Mouse (Mus musculus): ENCODE data around the gene Zfp655. TPM values are rescaled to one million over a fixed set of nuclear protein-coding genes. Genes with fewer than 3 reads are reported as not detected.

Zfp655 gene
- total and polyA plus RNA-seq, 2 experiments from 2014 or later: 25.7 to 36.2 TPM

DNA sequence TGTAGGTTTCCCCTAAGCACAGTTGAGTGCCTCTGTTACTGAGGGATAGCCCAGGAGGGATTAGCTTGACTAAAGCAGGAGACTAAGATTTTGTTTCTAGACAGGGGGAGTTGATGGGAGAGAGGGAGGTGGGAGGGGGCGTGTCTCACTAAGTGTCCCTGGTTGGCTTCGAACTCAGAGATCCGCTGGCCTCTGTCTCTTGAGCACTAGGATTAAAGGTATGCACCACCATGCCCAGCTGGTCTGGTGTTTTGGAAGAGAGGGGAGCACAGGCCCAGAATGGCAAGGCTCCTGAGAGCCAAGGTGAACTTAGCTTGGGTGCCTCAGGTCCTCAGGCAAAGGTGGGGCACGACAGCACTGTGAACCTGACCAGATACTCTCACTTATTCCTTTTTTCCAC, 20.2 kb upstream of the Zfp655 start:
- no peak for ATAC-seq
- Histone ChIP-seq H3K27me3 (ENCODE audit: insufficient read depth, low read length) (no peaks in the 10 kb centered on the region), H3K9ac (no peak overlapping the region), H3K4me2 (ENCODE audit: low read depth) (no peak overlapping the region), H3K4me3 (ENCODE audit: low read depth, low read length) (no peak overlapping the region), H3K9me3 (ENCODE audit: low read length) (no peaks in the 10 kb centered on the region), H3K36me3 (ENCODE audit: insufficient read depth) (peaks cover 35% of the 10 kb centered on the region), H3K27ac (ENCODE audit: low read depth, low read length) (no peak overlapping the region), H3K4me1 (ENCODE audit: insufficient read depth) (no peaks in the 10 kb centered on the region)
- no peak for TF ChIP-seq CTCF (IDR thresholded peaks at IDR 0.05; ENCODE audit: low read depth)
- WGBS: 98% methylated on average over 4 of the region's 4 CpGs
- DNase-seq: no peak

DNA sequence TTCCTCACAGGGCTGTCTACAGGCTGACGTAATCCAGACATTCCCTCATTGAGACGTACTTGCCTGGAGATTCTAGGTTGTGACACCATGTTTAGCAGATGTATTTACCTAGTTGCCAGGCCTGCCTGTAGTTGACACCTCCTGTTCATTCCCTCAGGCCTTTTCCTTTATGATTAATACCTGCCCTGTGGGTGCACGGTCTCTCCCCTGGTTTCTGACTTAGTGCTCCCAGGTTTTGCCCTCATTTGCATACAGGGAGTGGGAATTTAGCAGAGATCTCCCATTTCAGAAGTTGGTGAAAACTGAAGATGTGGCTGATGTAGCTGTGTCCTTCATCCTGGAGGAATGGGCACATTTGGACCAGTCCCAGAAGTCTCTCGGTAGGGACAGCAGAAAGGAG, 19.3 kb upstream of the Zfp655 start:
- no peak for TF ChIP-seq CTCF (IDR thresholded peaks at IDR 0.05; ENCODE audit: low read depth)
- Histone ChIP-seq H3K9ac (no peak overlapping the region), H3K27me3 (ENCODE audit: insufficient read depth, low read length) (no peaks in the 10 kb centered on the region), H3K27ac (ENCODE audit: low read depth, low read length) (no peak overlapping the region), H3K4me1 (ENCODE audit: insufficient read depth) (no peaks in the 10 kb centered on the region), H3K4me3 (ENCODE audit: low read depth, low read length) (no peak overlapping the region), H3K4me2 (ENCODE audit: low read depth) (no peak overlapping the region), H3K36me3 (ENCODE audit: insufficient read depth) (peaks cover 35% of the 10 kb centered on the region), H3K9me3 (ENCODE audit: low read length) (no peaks in the 10 kb centered on the region)
- ATAC-seq: no peak
- no peak for DNase-seq
- 94% methylated on average over 4 of the region's 4 CpGs for WGBS

DNA sequence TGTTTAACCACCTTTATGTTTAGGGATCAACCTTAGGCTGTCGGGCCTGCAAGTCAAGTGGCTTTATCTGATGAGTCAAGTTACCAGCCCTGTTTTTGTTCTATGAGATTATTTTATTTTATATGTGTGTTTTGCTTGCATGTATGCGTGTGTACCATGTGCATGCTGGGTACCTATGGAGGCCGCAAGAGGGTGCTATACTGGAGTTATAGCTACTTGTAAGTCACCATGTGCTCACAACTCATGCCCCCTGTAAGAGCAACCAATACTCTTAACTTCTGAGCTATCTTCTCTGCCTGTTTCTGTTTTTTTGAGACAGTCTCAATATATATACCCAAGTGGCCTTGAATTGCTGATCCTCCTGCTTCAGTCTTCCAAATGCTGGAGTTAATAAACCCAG, 18.0 kb upstream of the Zfp655 start:
- ATAC-seq: no peak
- H3K27ac ChIP-seq (ENCODE audit: low read depth, low read length): no peak overlapping the region
- no peaks in the 10 kb centered on the region for H3K4me1 ChIP-seq (ENCODE audit: insufficient read depth)
- H3K27me3 ChIP-seq (ENCODE audit: insufficient read depth, low read length): no peaks in the 10 kb centered on the region
- H3K4me3 ChIP-seq (ENCODE audit: low read depth, low read length): no peak overlapping the region
- DNase-seq: no peak
- H3K9me3 ChIP-seq (ENCODE audit: low read length): no peaks in the 10 kb centered on the region
- H3K4me2 ChIP-seq (ENCODE audit: low read depth): no peak overlapping the region
- H3K36me3 ChIP-seq (ENCODE audit: insufficient read depth): peaks cover 43% of the 10 kb centered on the region
- no peak for TF ChIP-seq CTCF (IDR thresholded peaks at IDR 0.05; ENCODE audit: low read depth)
- 96% methylated on average over 3 of the region's 3 CpGs for WGBS
- no peak overlapping the region for H3K9ac ChIP-seq

DNA sequence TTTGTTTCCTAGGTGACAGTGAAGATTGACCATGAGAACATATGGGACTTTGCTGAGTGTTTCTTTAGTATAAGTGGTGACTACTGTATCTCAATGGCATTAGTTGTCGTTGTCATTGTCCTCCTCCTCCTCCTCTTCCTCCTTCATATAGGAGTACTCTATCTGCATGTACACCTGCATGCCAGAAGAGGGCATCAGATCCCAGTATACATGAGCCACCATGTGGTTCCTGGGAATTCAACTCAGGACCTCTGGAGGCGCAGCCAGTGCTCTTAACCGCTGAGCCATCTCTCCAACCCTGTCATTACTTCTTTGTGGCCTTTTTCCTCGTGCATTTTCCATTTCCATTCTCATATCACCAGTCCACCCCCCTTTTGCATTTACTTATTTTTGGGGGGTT, 16.8 kb upstream of the Zfp655 start:
- WGBS: 69% methylated on average over 4 of the region's 4 CpGs
- DNase-seq: no peak
- no peak overlapping the region for H3K9ac ChIP-seq

DNA sequence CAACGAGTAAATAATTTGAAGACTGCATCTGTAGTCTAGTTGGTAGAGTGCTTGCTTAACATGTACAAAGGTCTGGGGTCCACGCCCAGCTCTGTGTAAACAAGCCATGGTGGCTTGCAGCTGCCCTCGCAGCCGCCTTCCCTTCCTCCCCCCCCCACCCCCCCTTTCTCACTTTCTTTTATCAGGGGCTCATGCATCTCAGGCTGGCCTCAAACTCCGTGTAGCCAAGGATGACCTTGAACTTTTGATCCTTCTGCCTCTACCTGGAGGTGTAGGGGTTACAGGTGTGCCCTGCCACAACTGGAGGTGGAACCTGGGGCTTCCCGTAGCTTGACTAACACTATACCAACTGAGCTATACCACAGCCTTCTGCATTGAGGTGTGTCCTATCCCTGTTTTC, 13.8 kb upstream of the Zfp655 start:
- Histone ChIP-seq H3K9ac (no peak overlapping the region), H3K27me3 (ENCODE audit: insufficient read depth, low read length) (no peaks in the 10 kb centered on the region), H3K4me3 (ENCODE audit: low read depth, low read length) (no peak overlapping the region), H3K36me3 (ENCODE audit: insufficient read depth) (peaks cover 54% of the 10 kb centered on the region), H3K4me1 (ENCODE audit: insufficient read depth) (no peaks in the 10 kb centered on the region), H3K4me2 (ENCODE audit: low read depth) (no peak overlapping the region), H3K27ac (ENCODE audit: low read depth, low read length) (no peak overlapping the region), H3K9me3 (ENCODE audit: low read length) (no peaks in the 10 kb centered on the region)
- DNase-seq (no peak), ATAC-seq (no peak)
- TF ChIP-seq CTCF (IDR thresholded peaks at IDR 0.05; ENCODE audit: low read depth): no peak
- WGBS: 88% methylated on average over 6 of the region's 6 CpGs

More for the DNA sequence above, 16.8 kb upstream of the Zfp655 start:
- no peak overlapping the region for H3K4me3 ChIP-seq (ENCODE audit: low read depth, low read length)
- TF ChIP-seq CTCF (IDR thresholded peaks at IDR 0.05; ENCODE audit: low read depth): peak; percentile 33
- H3K4me2 ChIP-seq (ENCODE audit: low read depth): no peak overlapping the region
- no peak overlapping the region for H3K27ac ChIP-seq (ENCODE audit: low read depth, low read length)
- peaks cover 53% of the 10 kb centered on the region for H3K36me3 ChIP-seq (ENCODE audit: insufficient read depth)
- ATAC-seq: no peak
- H3K27me3 ChIP-seq (ENCODE audit: insufficient read depth, low read length): no peaks in the 10 kb centered on the region
- no peaks in the 10 kb centered on the region for H3K9me3 ChIP-seq (ENCODE audit: low read length)
- no peaks in the 10 kb centered on the region for H3K4me1 ChIP-seq (ENCODE audit: insufficient read depth)

DNA sequence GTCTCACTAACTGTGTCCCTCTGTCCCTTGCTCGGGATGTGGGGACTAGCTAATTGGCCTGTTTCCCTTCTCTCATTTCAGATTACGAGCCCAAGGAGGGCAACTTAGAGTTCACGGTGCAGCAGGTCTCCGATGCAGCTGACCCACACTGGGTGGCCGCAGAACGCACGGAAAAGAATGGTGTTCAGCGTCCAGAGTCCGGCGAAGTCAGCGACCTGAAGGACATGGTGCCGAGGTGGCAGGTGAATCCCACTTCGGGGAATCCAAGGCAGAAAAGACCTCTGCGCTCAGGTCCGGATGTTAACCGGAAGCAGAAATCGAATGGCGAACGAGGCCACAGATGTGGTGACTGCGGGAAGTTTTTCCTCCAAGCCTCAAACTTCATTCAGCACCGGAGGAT, 13.3 kb upstream of the Zfp655 start:
- no peaks in the 10 kb centered on the region for H3K27me3 ChIP-seq (ENCODE audit: insufficient read depth, low read length)
- ATAC-seq (no peak), DNase-seq (no peak)
- WGBS: 97% methylated on average over 21 of the region's 21 CpGs
- no peaks in the 10 kb centered on the region for H3K4me1 ChIP-seq (ENCODE audit: insufficient read depth)
- no peak overlapping the region for H3K27ac ChIP-seq (ENCODE audit: low read depth, low read length)
- no peak overlapping the region for H3K9ac ChIP-seq
- no peaks in the 10 kb centered on the region for H3K9me3 ChIP-seq (ENCODE audit: low read length)
- H3K36me3 ChIP-seq (ENCODE audit: insufficient read depth): peaks cover 52% of the 10 kb centered on the region
- no peak overlapping the region for H3K4me3 ChIP-seq (ENCODE audit: low read depth, low read length)
- no peak for TF ChIP-seq CTCF (IDR thresholded peaks at IDR 0.05; ENCODE audit: low read depth)
- H3K4me2 ChIP-seq (ENCODE audit: low read depth): no peak overlapping the region

DNA sequence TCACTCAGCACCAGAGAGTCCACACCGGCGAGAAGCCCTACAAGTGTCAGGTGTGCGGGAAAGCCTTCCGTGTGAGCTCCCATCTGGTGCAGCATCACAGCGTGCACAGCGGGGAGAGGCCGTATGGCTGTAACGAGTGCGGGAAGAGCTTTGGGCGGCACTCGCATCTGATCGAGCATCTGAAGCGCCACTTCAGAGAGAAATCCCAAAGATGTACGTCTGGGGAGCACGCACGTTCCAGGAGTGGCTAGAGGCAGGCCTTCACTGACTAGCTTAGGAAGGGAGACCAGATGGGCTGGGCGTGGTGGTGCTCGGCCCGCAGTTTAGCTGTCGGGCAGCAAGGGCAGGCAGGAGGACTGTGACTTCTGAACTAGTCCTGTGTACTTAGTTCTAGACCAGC, 12.8 kb upstream of the Zfp655 start:
- no peak overlapping the region for H3K27ac ChIP-seq (ENCODE audit: low read depth, low read length)
- WGBS: 95% methylated on average over 20 of the region's 20 CpGs
- H3K4me1 ChIP-seq (ENCODE audit: insufficient read depth): no peaks in the 10 kb centered on the region
- TF ChIP-seq CTCF (IDR thresholded peaks at IDR 0.05; ENCODE audit: low read depth): no peak
- H3K9ac ChIP-seq: no peak overlapping the region
- DNase-seq (no peak), ATAC-seq (no peak)
- no peak overlapping the region for H3K4me3 ChIP-seq (ENCODE audit: low read depth, low read length)
- no peaks in the 10 kb centered on the region for H3K27me3 ChIP-seq (ENCODE audit: insufficient read depth, low read length)
- no peaks in the 10 kb centered on the region for H3K9me3 ChIP-seq (ENCODE audit: low read length)
- peaks cover 47% of the 10 kb centered on the region for H3K36me3 ChIP-seq (ENCODE audit: insufficient read depth)
- H3K4me2 ChIP-seq (ENCODE audit: low read depth): no peak overlapping the region

DNA sequence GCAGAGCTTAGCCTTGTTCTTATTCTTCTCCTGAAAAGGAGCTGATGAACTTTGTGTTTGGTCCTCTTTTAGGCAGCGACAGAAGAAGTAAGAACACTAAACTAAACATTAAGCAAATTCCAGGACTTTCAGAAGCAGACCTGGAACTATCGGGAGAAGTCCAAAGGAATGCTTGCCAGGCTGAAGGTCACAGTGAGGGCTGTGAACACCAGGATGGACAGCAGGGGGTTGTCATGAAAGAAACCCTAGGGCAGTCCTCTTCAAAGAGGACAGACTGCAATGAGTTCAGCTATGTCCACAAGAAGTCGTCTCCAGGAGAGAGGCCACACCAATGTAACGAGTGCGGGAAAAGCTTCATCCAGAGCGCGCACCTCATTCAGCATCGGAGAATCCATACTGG, 11.5 kb upstream of the Zfp655 start:
- H3K4me1 ChIP-seq (ENCODE audit: insufficient read depth): no peaks in the 10 kb centered on the region
- no peak for ATAC-seq

More for the DNA sequence above, 11.5 kb upstream of the Zfp655 start:
- H3K27ac ChIP-seq (ENCODE audit: low read depth, low read length): no peak overlapping the region
- TF ChIP-seq CTCF (IDR thresholded peaks at IDR 0.05; ENCODE audit: low read depth): no peak
- H3K4me3 ChIP-seq (ENCODE audit: low read depth, low read length): no peak overlapping the region
- H3K9me3 ChIP-seq (ENCODE audit: low read length): no peaks in the 10 kb centered on the region
- 93% methylated on average over 8 of the region's 8 CpGs for WGBS
- DNase-seq: no peak
- no peak overlapping the region for H3K9ac ChIP-seq
- H3K4me2 ChIP-seq (ENCODE audit: low read depth): no peak overlapping the region
- H3K27me3 ChIP-seq (ENCODE audit: insufficient read depth, low read length): no peaks in the 10 kb centered on the region
- H3K36me3 ChIP-seq (ENCODE audit: insufficient read depth): peaks cover 44% of the 10 kb centered on the region
